8 mouse cellular contexts compared by ENCODE assay signal in genomic region chr15:103163182-103163919, GRCm38 (mm10). TPM values are rescaled to one million over a fixed set of nuclear protein-coding genes. Genes with fewer than 3 reads are reported as not detected.
DNase-seq lines count a peak whose midpoint lies in the region; ATAC-seq and TF ChIP-seq lines count a peak whose summit lies in the region.

No protein-coding gene starts in this region.

- peak; percentile 99 for DNase-seq in brain, embryonic 14.5 days (ENCODE audit: low read depth)
- peak; percentile 93 for DNase-seq in liver, adult 2 months (ENCODE audit: extremely low read depth, low read depth, low spot score)

- peak overlapping the region; percentile 73 for H3K9ac ChIP-seq in heart, embryonic 11.5 days (ENCODE audit: low read depth, low read length)
- peak overlapping the region; percentile 81 for H3K9ac ChIP-seq in kidney, embryonic 16.5 days (replicated peaks; ENCODE audit: low read length)
- peak overlapping the region; percentile 78 for H3K9ac ChIP-seq in liver, adult 2 months (ENCODE audit: low read depth, low read length)
- peak overlapping the region; percentile 84 for H3K9ac ChIP-seq in stomach, embryonic 16.5 days (ENCODE audit: low read length)

- H3K79me2 ChIP-seq in C2C12 (ENCODE audit: control insufficient read depth, insufficient read depth) (peaks cover 32% of the 10 kb centered on the region), myocyte (ENCODE audit: control insufficient read depth, insufficient read depth) (peaks cover 19% of the 10 kb centered on the region)
- H3K79me2 ChIP-seq in liver, adult 2 months (ENCODE audit: control insufficient read depth, insufficient read depth, low read length) = no peaks in the 10 kb centered on the region

- H3K4me3 ChIP-seq in C2C12 (ENCODE audit: insufficient read depth, poor library complexity, severe bottlenecking) = peak overlapping the region; percentile 89
- peak overlapping the region; percentile 75 for H3K4me3 ChIP-seq in erythroblast, embryonic 14.5 days (replicated peaks)
- H3K4me3 ChIP-seq in heart, embryonic 11.5 days (ENCODE audit: low read depth, low read length) = peak overlapping the region; percentile 64
- H3K4me3 ChIP-seq in kidney, embryonic 16.5 days (ENCODE audit: low read length) = peak overlapping the region; percentile 85
- peak overlapping the region; percentile 95 for H3K4me3 ChIP-seq in liver, adult 2 months (ENCODE audit: insufficient read depth, low read depth, low read length)
- H3K4me3 ChIP-seq in myocyte = peak overlapping the region; percentile 59
- H3K4me3 ChIP-seq in stomach, embryonic 16.5 days (replicated peaks; ENCODE audit: low read length) = peak overlapping the region; percentile 86

- H3K9me3 ChIP-seq in erythroblast, embryonic 14.5 days (ENCODE audit: control insufficient read depth, low read length) = no peaks in the 10 kb centered on the region
- H3K9me3 ChIP-seq in heart, embryonic 11.5 days (replicated peaks; ENCODE audit: control insufficient read depth, low read length) = no peaks in the 10 kb centered on the region
- no peaks in the 10 kb centered on the region for H3K9me3 ChIP-seq in kidney, embryonic 16.5 days (ENCODE audit: low read length)
- H3K9me3 ChIP-seq in stomach, embryonic 16.5 days (replicated peaks; ENCODE audit: control insufficient read depth, low read length) = no peaks in the 10 kb centered on the region

- H3K4me2 ChIP-seq in heart, embryonic 11.5 days = peak overlapping the region; percentile 69
- peak overlapping the region; percentile 66 for H3K4me2 ChIP-seq in kidney, embryonic 16.5 days (replicated peaks; ENCODE audit: low read depth, low read length)
- peak overlapping the region; percentile 100 for H3K4me2 ChIP-seq in myocyte (ENCODE audit: low read depth)
- H3K4me2 ChIP-seq in stomach, embryonic 16.5 days (ENCODE audit: low read depth, low read length) = peak overlapping the region; percentile 55

- H3K27me3 ChIP-seq in C2C12 (ENCODE audit: control insufficient read depth, insufficient read depth, insufficient read length) (no peaks in the 10 kb centered on the region), myocyte (ENCODE audit: control insufficient read depth, insufficient read depth, insufficient read length) (no peaks in the 10 kb centered on the region)
- peaks cover 30% of the 10 kb centered on the region for H3K27me3 ChIP-seq in erythroblast, embryonic 14.5 days (ENCODE audit: control insufficient read depth)
- H3K27me3 ChIP-seq in heart, embryonic 11.5 days (ENCODE audit: control insufficient read depth, insufficient read depth, low read length) = peaks cover 30% of the 10 kb centered on the region
- peaks cover 12% of the 10 kb centered on the region for H3K27me3 ChIP-seq in kidney, embryonic 16.5 days (ENCODE audit: insufficient read depth, low read length)
- H3K27me3 ChIP-seq in liver, adult 2 months (ENCODE audit: control insufficient read depth, insufficient read depth, low read length) = no peaks in the 10 kb centered on the region
- H3K27me3 ChIP-seq in stomach, embryonic 16.5 days (ENCODE audit: control insufficient read depth, insufficient read depth, low read length) = peaks cover 8% of the 10 kb centered on the region; the same call in 1 of the 2 replicates

- no peak for TF ChIP-seq CTCF in C2C12 (IDR thresholded peaks at IDR 0.05; ENCODE audit: control insufficient read depth, insufficient read depth, insufficient read length)
- TF ChIP-seq CTCF in brain, embryonic 14.5 days (IDR thresholded peaks at IDR 0.05; ENCODE audit: borderline replicate concordance, extremely low read depth, insufficient read depth, insufficient read length) = no peak
- TF ChIP-seq CTCF in liver, adult 2 months (IDR thresholded peaks at IDR 0.05; ENCODE audit: low read depth, low read length) = no peak

- H3K79me3 ChIP-seq in C2C12 (ENCODE audit: low read depth) = peaks cover 11% of the 10 kb centered on the region

- peak; percentile 80 for ATAC-seq in heart, embryonic 11.5 days (replicated peaks; ENCODE audit: insufficient number of reproducible peaks, low FRiP score, low TSS enrichment)
- peak; percentile 84 for ATAC-seq in kidney, embryonic 16.5 days (ENCODE audit: low FRiP score, low TSS enrichment)
- ATAC-seq in stomach, embryonic 16.5 days (ENCODE audit: insufficient read depth, low FRiP score) = peak; percentile 82

- H3K36me3 ChIP-seq in C2C12 (ENCODE audit: control insufficient read depth, insufficient read depth) (peaks cover 5% of the 10 kb centered on the region), myocyte (ENCODE audit: control insufficient read depth, insufficient read depth) (peaks cover 5% of the 10 kb centered on the region)
- no peaks in the 10 kb centered on the region for H3K36me3 ChIP-seq in erythroblast, embryonic 14.5 days (ENCODE audit: control insufficient read depth)
- H3K36me3 ChIP-seq in heart, embryonic 11.5 days (ENCODE audit: control insufficient read depth, insufficient read depth, low read length) = no peaks in the 10 kb centered on the region
- H3K36me3 ChIP-seq in kidney, embryonic 16.5 days (ENCODE audit: insufficient read depth, low read length) = no peaks in the 10 kb centered on the region
- H3K36me3 ChIP-seq in liver, adult 2 months (ENCODE audit: control insufficient read depth, insufficient read depth, low read length) = no peaks in the 10 kb centered on the region
- H3K36me3 ChIP-seq in stomach, embryonic 16.5 days (ENCODE audit: control insufficient read depth, insufficient read depth, low read length) = no peaks in the 10 kb centered on the region

- peak; percentile 59; the same call in 1 of the 2 replicates for TF ChIP-seq POLR2A in brain, embryonic 14.5 days (IDR thresholded peaks at IDR 0.05; ENCODE audit: borderline replicate concordance, extremely low read depth, insufficient read depth, insufficient read length, poor library complexity, severe bottlenecking)
- TF ChIP-seq POLR2A in liver, adult 2 months (IDR thresholded peaks at IDR 0.05; ENCODE audit: extremely low read depth, insufficient read depth, low read length) = no peak; the same call in 1 of the 2 replicates
- peak; percentile 54 for TF ChIP-seq POLR2A in myocyte (IDR thresholded peaks at IDR 0.05; ENCODE audit: insufficient read length, low read depth)

- H3K27ac ChIP-seq in heart, embryonic 11.5 days (ENCODE audit: low read depth, low read length) = no peak overlapping the region
- H3K27ac ChIP-seq in kidney, embryonic 16.5 days (ENCODE audit: low read length) = 0 out of 2 replicates have a peak overlapping the region, but pooled peaks have one; percentile 35
- no peak overlapping the region for H3K27ac ChIP-seq in liver, adult 2 months (replicated peaks; ENCODE audit: insufficient read depth, low read depth, low read length)
- no peak overlapping the region for H3K27ac ChIP-seq in stomach, embryonic 16.5 days (ENCODE audit: low read length)

- 7% methylated on average over 25 of the region's 25 CpGs for WGBS in heart, embryonic 11.5 days (ENCODE audit: insufficient replicate concordance)
- 9% methylated on average over 25 of the region's 25 CpGs for WGBS in kidney, embryonic 16.5 days
- WGBS in liver, adult 2 months = 10% methylated on average over 25 of the region's 25 CpGs
- WGBS in stomach, embryonic 16.5 days = 9% methylated on average over 25 of the region's 25 CpGs

- H3K4me1 ChIP-seq in erythroblast, embryonic 14.5 days (ENCODE audit: control insufficient read depth) = peaks cover 28% of the 10 kb centered on the region
- 0 out of 2 replicates have a peak, but pooled peaks cover 8% of the 10 kb centered on the region for H3K4me1 ChIP-seq in heart, embryonic 11.5 days (ENCODE audit: control insufficient read depth, insufficient read depth, low read length)
- H3K4me1 ChIP-seq in kidney, embryonic 16.5 days (ENCODE audit: insufficient read depth, low read length) = peaks cover 27% of the 10 kb centered on the region
- no peaks in the 10 kb centered on the region; the same call in 1 of the 2 replicates for H3K4me1 ChIP-seq in liver, adult 2 months (ENCODE audit: control insufficient read depth, insufficient read depth, low read length)
- peaks cover 10% of the 10 kb centered on the region; the same call in 1 of the 2 replicates for H3K4me1 ChIP-seq in stomach, embryonic 16.5 days (ENCODE audit: control insufficient read depth, insufficient read depth, low read length)

- H3ac ChIP-seq in C2C12 (ENCODE audit: control insufficient read depth, insufficient read length, low read depth) (peak overlapping the region; percentile 53), myocyte (ENCODE audit: control insufficient read depth, insufficient read length) (no peak overlapping the region)

TF ChIP-seq in C2C12, 6 proteins besides CTCF, POLR2A, EP300 and RAD21:
- TF ChIP-seq FOSL1 (IDR thresholded peaks at IDR 0.05; ENCODE audit: insufficient read depth, low read length, poor library complexity, severe bottlenecking) (no peak), USF1 (IDR thresholded peaks at IDR 0.05; ENCODE audit: low read depth) (no peak), MAX (IDR thresholded peaks at IDR 0.05) (no peak), CEBPB (IDR thresholded peaks at IDR 0.05; ENCODE audit: low read depth) (no peak), MYOG (IDR thresholded peaks at IDR 0.05; ENCODE audit: control insufficient read depth, extremely low read depth, insufficient read length) (no peak), MYOD1 (IDR thresholded peaks at IDR 0.05; ENCODE audit: control insufficient read depth, insufficient read length, low read depth) (no peak)

TF ChIP-seq in myocyte, 11 proteins besides CTCF, POLR2A, EP300 and RAD21:
- TF ChIP-seq POLR2AphosphoS2 (IDR thresholded peaks at IDR 0.05; ENCODE audit: insufficient read length, low read depth) (peak; percentile 80), TCF12 (IDR thresholded peaks at IDR 0.05; ENCODE audit: insufficient read depth, poor library complexity, severe bottlenecking) (no peak)

RNA-seq across cellular contexts. Expression of gene Smug1, which starts 3.5 kb away (rescaled TPM):
- 15.7 TPM for polyA plus RNA-seq in C2C12 (2012; fragmentation: generic; extraction: Trizol)
- polyA plus RNA-seq in brain, embryonic 14.5 days (2012; rRNA removed) = 30.5 and 31.6 TPM in 2 replicates
- 0.07 and 0.19 TPM in 2 replicates for polyA plus RNA-seq in erythroblast, embryonic 14.5 days (2012)
- polyA plus RNA-seq in heart, embryonic 11.5 days (2014; fragmentation: Nextera tagmentation; extraction: Ambion mirVana) = 14.7 and 17.7 TPM in 2 replicates
- 19.8 and 20.5 TPM in 2 replicates for polyA plus RNA-seq in kidney, embryonic 16.5 days (2015; fragmentation: Nextera tagmentation; extraction: Ambion mirVana)
- total RNA-seq in liver, adult 2 months (2014; rRNA removed) = 6.8 and 8.1 TPM in 2 replicates
- 9.9 and 11.1 TPM in 2 replicates for polyA plus RNA-seq in liver, adult 2 months (2012; rRNA removed)
- polyA plus RNA-seq in myocyte (2012; fragmentation: generic; extraction: Trizol) = 18.6 TPM
- 20.1 and 21.1 TPM in 2 replicates for polyA plus RNA-seq in stomach, embryonic 16.5 days (2015; fragmentation: Nextera tagmentation; extraction: Ambion mirVana)
